Mouse (Mus musculus) cerebellum, adult 9-11 months (tissue): ENCODE results near the gene Otos.

Experiments used
- DNase-seq: peaks from one replicate; pipeline ENCODE4 v3.0.0; 2022

The Otos gene

DNA sequence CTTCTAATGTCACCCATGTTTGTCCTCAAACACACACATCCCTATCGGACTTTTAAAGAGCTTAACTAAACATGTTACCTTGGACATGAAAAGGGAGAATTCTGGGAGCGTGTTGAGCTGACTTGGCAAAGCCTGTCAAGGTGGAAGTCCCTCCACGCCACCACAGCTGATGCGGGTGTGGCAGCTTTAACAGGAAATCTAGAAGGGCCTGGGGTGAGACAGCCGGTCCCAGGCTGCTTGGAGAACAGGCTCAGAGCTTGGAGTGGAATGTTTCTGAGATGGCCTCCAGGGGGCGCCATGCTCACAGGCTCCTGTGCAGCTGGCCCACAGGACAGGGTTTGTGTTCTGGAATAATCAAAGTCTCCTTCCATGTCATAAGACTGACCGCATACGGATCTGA is at the start of gene Otos:
Gene Otos (minus strand): TSS at position 169 of the 400 bp plus-strand sequence.
- DNase-seq: peak; percentile 76

GRCm38 (mm10) chr1:92696848-92697247 is 48.2 kb upstream of the Otos start:
- DNase-seq: peak; percentile 79

- no peak for DNase-seq
These were observed 47.1 kb upstream of the Otos start for GRCm38 (mm10) chr1:92695751-92696150.

DNA sequence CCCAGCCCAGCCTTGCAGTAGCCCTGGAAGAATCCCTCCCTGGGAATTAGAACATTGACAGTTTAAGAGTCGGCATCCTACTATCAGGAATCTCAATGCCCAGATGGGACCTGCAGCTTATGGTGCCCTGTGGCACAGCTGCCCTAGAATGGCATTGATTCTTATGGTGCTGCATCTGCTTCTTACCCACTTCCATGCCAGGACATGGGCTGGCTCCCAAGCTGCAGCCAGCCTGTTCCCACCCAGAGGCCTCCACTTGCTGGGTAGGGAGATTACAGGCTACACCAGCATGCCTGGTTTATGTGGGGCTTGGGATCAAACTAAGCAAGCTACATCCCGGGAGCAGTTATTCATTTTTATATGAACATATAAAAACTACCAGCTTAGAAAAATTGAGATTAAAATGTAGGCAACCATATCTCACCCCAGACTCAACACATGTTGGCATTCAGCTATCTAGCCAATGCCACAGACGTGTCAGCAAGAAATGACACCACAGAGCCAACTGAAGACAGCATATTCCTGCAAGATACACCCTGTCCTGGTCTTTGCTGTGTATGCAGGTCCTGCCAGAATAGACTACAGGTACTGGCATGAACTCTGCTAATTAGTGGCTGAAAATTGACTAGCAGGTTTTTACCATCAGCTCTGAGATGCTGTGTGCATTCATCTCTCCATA is 42.7 kb upstream of the Otos start:
- no peak for DNase-seq

DNA sequence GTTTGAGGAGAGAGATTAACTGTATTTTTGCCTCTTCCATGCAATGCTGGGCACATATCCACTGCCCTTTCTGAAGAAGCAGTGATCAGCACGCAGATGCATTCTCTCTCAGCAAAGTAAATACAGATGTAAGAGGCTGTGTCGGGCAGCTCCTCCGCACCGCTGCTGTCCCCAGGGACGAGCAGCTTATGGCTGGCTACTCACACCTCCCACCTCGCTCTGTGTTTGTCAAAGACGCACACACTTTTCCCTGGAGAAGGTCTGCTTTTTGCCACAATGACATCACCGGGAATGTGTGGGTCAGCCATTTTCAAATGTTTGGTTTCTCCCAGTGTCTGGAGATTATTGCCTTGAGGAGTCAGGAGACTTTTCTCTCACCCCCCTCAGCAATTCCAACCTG is 38.4 kb upstream of the Otos start:
- DNase-seq: no peak

DNA sequence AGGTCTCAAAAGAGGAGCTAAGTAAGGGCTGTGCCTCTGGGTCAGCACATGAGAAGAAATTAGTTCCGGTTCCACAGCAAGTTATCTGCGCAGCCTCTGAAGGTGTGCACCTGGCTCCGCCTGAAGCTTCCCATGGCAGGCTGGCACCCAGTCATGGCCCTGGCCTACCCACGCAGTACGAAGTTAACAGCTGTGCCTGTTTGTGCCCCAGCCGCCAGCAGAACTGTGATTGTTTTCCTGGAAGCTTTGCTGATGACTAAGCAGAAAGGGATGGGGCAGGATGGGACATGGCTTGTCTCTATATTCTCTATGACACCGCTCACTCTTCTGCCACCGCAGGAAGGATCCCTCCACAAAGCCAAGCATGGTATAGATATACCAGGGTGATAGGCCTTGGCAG is 34.5 kb upstream of the Otos start:
- no peak for DNase-seq

DNA sequence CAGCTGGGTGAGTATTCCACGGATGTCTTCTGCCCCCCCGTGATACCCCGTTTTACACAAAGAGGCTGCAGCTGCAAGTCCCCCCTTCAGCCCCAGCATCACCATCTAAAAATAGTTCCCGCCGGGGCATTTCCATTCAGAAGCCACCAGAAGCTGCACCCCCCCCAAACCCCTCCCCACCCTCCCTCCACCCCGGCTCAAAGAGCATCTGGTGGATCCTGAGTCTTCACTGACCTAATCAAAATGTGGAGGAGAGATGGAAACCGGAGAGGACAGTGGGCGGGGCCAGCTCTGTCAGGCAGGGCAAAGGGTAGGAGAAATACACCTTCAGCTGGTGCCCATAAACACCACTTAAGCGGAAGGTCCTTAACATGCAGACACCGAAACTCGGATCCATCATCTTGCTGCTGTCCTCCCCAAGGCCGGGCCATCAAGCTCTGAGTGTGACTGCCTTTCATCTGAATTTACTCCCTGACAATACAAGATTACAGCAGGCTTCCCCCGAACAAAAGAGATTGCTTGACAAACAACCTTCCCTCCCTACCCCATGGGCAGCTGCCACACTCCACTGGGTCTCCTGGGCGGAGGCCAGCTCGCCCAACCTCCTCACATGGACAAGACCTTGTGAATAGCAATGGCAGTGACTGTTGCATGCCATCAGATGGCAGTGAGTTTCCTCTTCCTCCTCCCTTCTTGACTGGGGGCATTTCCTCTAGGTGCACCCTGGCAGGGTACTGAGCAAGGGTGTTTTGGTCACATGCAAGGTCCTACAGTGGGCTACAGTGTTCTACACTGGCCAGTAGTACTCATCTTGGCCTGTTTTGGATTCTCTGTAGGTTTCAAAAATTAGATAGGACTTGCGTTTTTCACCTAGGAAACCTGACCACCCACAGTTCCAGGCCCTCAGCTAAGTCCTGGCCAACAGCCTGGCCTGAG is 32.3 kb upstream of the Otos start:
- no peak for DNase-seq

- DNase-seq: no peak
These were observed 30.1 kb upstream of the Otos start for GRCm38 (mm10) chr1:92678757-92679156.

DNA sequence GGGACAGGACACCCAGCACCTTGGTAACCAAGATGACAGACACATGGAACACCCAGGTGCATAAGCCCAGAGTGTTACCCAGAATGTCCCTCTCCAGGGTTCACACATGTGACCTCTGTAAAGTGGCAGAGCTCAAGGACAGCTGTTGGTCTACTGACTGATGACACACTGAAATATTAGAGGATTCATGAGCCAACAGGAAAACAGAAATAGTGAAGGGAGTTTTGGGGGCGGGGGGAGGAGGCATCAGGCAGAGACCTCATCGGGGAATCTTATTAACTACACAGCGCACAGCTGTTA is 28.0 kb upstream of the Otos start:
- no peak for DNase-seq

DNA sequence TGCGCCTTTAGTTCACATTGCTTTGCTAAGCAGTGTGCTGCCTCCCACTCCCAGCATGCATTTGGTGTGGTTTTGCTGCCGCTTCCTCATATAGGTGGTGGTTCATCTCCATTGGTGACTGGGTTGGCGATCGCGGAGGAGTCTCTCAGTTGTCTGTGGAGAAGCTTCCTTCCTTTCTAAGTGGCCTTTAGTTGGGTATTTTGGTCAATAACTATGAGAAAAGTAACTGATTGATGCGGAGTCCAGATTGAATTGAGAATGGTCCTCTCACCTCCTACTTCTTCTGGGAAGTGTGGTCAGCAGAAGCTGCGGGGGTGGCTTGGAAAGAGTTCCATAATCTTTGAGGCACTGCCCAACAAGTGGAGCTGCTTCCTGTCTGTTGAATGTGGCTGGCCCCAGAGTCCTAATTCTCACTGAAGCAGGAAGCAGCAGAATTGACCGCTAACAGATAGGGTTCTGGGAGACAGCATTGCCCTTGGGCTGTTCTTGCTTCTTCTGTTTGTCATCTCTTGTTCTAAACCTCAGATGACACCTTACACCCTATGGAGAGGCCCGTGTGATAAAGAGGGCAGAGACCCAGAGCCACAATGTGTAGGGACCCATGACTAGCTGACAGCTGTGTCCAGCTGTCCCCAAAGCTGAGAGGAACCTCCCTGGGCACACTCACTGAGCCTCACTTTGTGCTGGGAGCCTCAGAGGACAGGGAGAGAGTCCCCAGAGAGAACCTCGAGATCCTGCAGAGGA is 27.5 kb upstream of the Otos start:
- DNase-seq: no peak

- DNase-seq: no peak
These were observed 24.7 kb upstream of the Otos start for GRCm38 (mm10) chr1:92673258-92673782.

DNA sequence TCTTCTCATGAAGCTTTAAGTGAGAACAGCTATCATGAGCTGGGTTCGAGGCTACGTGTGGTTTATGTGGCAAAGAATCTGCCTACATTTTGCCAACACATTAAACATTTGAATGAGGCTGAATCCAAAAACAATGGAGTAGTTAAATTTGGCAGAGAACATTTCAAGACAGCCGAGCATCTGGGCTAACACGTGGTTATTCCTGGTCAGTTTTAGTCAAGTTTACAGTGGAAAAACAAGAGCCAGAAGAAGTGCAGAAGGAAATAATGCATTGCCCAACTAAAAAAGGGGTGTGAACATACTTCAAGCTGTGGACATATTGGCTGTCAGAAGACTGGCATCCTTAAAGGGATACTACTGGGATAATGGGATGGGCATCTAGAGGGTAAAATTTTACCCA is 22.7 kb upstream of the Otos start:
- DNase-seq: no peak

- DNase-seq: no peak
These were observed 20.8 kb upstream of the Otos start for GRCm38 (mm10) chr1:92669430-92669829.

DNA sequence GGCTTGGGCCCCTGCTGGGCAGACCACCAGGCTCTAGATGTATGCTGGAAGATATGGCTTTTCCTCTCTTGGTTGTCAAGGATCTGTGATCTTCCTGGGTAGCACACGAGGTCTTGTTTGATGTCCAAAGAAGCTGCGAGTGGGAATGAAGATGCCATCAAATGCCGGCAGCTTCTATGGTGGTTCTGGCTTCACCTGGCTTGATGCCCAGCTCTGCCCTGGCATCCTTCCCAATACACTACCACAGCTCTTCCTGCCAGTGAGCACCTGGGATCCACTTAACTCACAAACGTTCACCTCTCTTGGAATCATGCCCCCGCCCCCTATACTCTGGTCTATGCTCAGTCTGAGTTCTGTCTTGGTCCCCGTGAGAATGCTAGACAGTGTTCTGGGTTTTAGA is 18.5 kb upstream of the Otos start:
- DNase-seq: no peak

GRCm38 (mm10) chr1:92659392-92659791 is 10.8 kb upstream of the Otos start:
- DNase-seq: no peak

GRCm38 (mm10) chr1:92657025-92657820 is 8.6 kb upstream of the Otos start:
- no peak for DNase-seq

DNA sequence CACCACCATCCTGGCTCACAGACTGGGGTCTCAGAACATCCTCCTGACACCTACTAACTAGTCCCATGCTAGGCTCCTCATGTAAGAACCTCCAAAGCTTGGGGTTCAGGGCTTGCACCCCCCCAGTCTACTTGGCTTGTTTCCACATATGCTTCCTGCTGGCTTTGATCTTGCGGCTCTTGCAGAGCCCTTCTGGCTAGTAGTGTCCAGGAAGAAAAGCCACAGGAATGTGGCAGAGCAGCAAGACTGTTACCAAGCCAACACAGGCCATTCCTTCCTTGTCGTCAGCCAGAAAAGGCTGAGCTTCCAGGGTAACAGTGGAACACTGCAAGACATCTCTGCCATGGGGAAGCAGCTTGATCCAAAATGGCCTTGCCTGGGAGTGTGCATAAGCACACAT is 6.0 kb upstream of the Otos start:
- no peak for DNase-seq

DNA sequence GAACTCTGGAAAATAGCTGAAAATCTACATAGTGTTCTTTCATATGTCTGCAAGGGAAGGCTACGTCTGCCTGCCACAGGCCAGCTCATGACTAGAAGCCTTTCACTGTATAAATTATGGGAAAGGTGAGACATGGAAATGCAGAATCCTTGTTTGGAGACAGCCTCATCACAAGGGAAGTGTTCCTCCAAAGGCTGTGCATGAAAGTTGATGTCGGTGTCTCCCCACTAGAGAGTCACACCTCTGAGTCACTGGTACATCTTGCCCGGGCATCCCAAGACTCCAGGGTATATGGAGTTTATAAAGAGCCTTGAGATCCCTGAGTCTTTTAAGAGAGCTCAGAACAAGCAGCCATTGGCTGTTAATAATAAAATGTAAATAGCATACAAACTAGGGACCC is 4.5 kb upstream of the Otos start:
- DNase-seq: no peak

DNA sequence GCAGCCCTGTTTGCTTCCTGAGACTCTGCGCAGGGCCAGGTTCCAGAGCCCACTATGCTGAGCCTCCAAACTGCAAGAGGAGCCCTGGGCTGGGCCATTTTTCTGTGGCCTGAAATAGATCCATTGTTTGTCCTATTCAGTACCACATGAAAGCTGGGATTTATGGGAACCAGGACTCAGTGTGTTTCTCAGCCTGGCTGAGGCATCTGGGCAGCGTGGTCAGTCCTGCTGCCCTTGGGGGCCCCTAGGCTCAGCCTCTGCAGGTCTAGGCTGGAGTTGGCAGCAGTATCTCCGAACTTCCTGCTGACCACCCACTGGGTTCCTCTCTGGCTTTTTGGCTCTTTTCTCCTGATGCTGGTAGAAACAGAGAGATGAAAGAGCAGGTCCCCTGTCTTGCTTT is 2.8 kb upstream of the Otos start:
- DNase-seq: no peak

DNA sequence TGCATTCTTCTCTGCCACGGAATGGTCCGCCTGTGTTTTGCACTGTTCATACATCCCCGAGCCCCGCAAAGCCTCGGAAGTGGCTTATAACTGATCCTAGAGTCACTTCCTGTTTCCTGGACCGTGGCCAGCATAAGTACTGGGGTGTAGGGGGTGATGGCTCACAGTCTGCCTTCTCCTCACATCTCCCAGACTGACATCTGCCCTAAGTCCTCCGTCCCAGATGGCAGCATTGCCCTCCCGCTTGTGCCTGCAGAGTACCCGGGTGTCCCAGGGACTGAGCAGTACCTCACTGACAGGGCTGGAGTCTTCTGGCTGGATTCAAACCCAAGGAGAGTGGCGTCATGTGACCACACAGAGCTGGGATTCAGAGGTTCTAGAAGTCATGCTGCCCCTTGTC is 444 bp downstream of the Otos start:
- no peak for DNase-seq

DNA sequence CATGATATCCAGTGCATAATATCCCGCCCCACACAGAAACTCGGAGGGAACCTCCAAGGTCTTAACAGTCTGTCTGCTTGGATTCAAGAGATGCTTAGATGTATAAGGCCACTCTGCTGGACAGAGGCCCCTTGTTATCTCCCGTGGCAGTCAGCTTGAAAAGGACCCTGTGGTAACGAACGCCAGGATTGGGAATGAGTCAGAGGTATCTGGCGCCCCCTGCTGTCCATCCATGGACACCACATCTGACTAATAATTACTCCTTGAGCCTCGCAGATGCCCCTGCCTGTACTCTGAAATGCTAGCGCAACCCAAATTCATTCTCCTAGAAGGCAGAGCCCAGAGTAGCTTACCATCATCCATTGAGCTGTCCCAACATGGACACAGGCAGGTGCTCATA is 889 bp downstream of the Otos start:
- DNase-seq: peak; percentile 65

DNA sequence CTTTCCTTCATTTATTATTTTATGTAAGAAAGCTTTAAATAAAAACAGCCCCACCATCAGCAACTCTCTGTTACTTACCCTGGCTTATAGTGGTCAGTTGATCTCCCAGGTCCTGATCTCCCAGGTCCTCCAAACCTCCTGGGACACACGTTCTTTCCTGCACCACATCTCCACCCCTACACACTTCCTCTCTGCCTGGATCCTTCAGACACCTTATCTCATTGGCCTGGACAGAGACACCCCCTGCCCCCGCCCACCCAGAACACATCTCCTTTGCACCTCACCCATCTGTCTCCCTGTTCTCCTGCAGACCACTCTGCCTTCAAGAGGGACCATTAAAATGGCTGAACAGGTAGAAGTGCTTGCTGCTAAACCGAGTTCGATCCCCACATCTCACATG is 1.6 kb downstream of the Otos start:
- DNase-seq: no peak

DNA sequence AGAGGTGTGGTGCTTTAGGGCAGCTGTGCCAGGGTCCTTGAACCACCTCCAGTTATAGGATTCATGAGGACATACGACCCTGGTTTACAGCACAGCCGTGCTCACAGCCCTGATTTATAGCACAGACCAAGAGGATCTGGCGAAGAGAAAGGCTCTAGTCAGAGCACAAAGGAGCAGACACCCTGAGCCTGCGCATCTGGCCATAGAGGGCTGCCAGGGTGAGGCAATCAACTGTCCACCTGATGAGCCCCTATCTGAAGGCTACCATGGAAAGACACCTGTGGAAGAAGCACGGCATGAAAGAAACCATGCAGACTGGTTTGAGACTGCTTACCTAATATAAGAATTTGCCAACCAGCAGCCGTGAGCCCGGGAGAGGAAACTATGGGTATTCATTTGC is 2.0 kb downstream of the Otos start:
- DNase-seq: no peak
